Mouse (Mus musculus) erythroblast, embryonic 14.5 days (primary cell): ENCODE results near the gene Akt1. TPM values are rescaled to one million over a fixed set of nuclear protein-coding genes. Genes with fewer than 3 reads are reported as not detected.
A peak's percentile ranks its signal among the peaks of the same experiment; 100 is the strongest.

Experiments
- H3K27me3 ChIP-seq: 2 replicates; pipeline ENCODE4 v1.6.1; 2012; ENCODE audit warnings: inconsistent platforms; ENCODE audit not compliant: control insufficient read depth
- H3K36me3 ChIP-seq: 2 replicates; pipeline ENCODE4 v1.6.1; 2012; ENCODE audit warnings: mild to moderate bottlenecking, inconsistent platforms; ENCODE audit not compliant: control insufficient read depth
- H3K4me1 ChIP-seq: 2 replicates; pipeline ENCODE4 v1.6.1; 2012; ENCODE audit warnings: inconsistent platforms; ENCODE audit not compliant: control insufficient read depth
- H3K4me3 ChIP-seq: replicated peaks from 2 replicates; pipeline ENCODE3; 2012; ENCODE audit warnings: moderate library complexity, mild to moderate bottlenecking, inconsistent platforms
- H3K9me3 ChIP-seq: 2 replicates; pipeline ENCODE4 v1.6.1; 2012; ENCODE audit warnings: low read length, inconsistent platforms, mixed read lengths; ENCODE audit not compliant: control insufficient read depth
- GATA1 ChIP-seq: IDR thresholded peaks from 2 replicates; pipeline ENCODE4 v1.6.1; 2012; ENCODE audit warnings: low read length, inconsistent platforms, mixed read lengths
- TAL1 ChIP-seq: IDR thresholded peaks from 3 replicates; pipeline ENCODE4 v1.6.1; 2012; ENCODE audit warnings: low read length, inconsistent platforms, mixed read lengths
- polyA plus RNA-seq: library from polyadenylated mRNA; stranded (reverse); fragments of >175 nt; gene quantifications from 2 replicates; pipeline ENCODE4 v1.2.3, GENCODE M21; 2012

The Akt1 gene
- polyA plus RNA-seq, 1 experiment, result 15.2 TPM

DNA sequence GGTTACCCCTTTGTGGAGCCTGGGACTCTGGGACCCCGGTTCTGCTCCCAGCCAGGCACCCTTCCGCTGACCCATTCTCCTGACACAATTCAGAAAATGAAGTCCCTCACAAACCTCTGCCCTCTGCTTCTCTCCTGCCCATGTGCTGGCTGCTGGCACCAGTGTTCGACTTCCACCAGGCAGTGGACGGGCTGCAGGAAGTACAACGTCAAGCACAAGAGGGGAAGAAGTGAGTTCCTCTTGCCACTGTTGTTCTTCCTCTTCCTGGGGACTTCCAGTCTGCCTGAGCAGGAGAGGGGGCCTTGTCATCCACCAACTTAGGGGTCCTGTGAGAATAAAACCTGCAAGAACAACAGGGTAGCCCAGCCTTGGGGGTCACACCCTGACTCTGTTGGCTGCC, 41.8 kb downstream of the Akt1 start:
- Histone ChIP-seq H3K36me3 (no peaks in the 10 kb centered on the region), H3K4me1 (peaks cover 9% of the 10 kb centered on the region), H3K9me3 (no peaks in the 10 kb centered on the region), H3K27me3 (no peaks in the 10 kb centered on the region), H3K4me3 (no peak overlapping the region)
- TF ChIP-seq TAL1, result no peak

GRCm38 (mm10) chr12:112632084-112632777, 42.5 kb downstream of the Akt1 start:
- no peak overlapping the region for H3K4me3 ChIP-seq
- no peaks in the 10 kb centered on the region for H3K9me3 ChIP-seq
- peaks cover 9% of the 10 kb centered on the region for H3K4me1 ChIP-seq
- TF ChIP-seq GATA1 (no peak), TAL1 (no peak)
- no peaks in the 10 kb centered on the region for H3K27me3 ChIP-seq
- H3K36me3 ChIP-seq, result no peaks in the 10 kb centered on the region

- TF ChIP-seq GATA1 (no peak), TAL1 (no peak)
- H3K4me1 ChIP-seq, result peaks cover 11% of the 10 kb centered on the region
- H3K9me3 ChIP-seq, result no peaks in the 10 kb centered on the region
- no peaks in the 10 kb centered on the region for H3K36me3 ChIP-seq
- no peaks in the 10 kb centered on the region for H3K27me3 ChIP-seq
- no peak overlapping the region for H3K4me3 ChIP-seq
Observed at GRCm38 (mm10) chr12:112631472-112631871, 43.2 kb downstream of the Akt1 start.

- no peaks in the 10 kb centered on the region for H3K27me3 ChIP-seq
- no peak overlapping the region for H3K4me3 ChIP-seq
- TF ChIP-seq TAL1 (no peak), GATA1 (no peak)
- H3K9me3 ChIP-seq, result no peaks in the 10 kb centered on the region
- peaks cover 11% of the 10 kb centered on the region for H3K4me1 ChIP-seq
- no peaks in the 10 kb centered on the region for H3K36me3 ChIP-seq
Observed at GRCm38 (mm10) chr12:112630796-112631195, 43.9 kb downstream of the Akt1 start.

- Histone ChIP-seq H3K4me3 (no peak overlapping the region), H3K9me3 (no peaks in the 10 kb centered on the region), H3K4me1 (peaks cover 11% of the 10 kb centered on the region), H3K36me3 (no peaks in the 10 kb centered on the region), H3K27me3 (no peaks in the 10 kb centered on the region)
- no peak for TF ChIP-seq TAL1
Observed at GRCm38 (mm10) chr12:112630029-112630428, 44.7 kb downstream of the Akt1 start.

GRCm38 (mm10) chr12:112628928-112629721, 45.6 kb downstream of the Akt1 start:
- no peaks in the 10 kb centered on the region for H3K9me3 ChIP-seq
- no peak for TF ChIP-seq TAL1
- TF ChIP-seq GATA1, result peak; percentile 25; the same call in 1 of the 2 replicates
- no peak overlapping the region for H3K4me3 ChIP-seq
- no peaks in the 10 kb centered on the region for H3K27me3 ChIP-seq
- no peaks in the 10 kb centered on the region for H3K36me3 ChIP-seq
- H3K4me1 ChIP-seq, result peaks cover 11% of the 10 kb centered on the region

DNA sequence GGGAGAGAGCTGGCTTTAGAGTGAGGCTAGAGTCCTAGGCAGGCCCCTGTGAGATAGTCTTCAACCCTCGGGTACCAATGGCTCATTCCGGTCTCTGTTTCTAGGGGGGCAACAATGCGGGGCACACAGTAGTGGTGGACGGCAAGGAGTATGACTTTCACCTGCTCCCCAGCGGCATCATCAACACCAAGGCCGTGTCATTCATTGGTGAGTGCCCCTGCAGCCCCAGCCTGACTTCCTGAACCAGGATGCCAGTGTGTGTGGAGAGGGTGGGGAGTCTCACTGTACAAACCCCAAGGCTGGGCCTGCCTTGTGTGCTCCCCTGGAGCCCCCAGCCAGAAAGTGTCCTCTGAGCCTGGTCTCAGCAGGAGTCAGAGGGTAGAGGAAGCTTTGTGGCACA, 46.5 kb downstream of the Akt1 start:
- TF ChIP-seq TAL1 (no peak), GATA1 (no peak)
- H3K36me3 ChIP-seq, result no peaks in the 10 kb centered on the region
- peaks cover 18% of the 10 kb centered on the region for H3K4me1 ChIP-seq
- H3K27me3 ChIP-seq, result no peaks in the 10 kb centered on the region
- no peaks in the 10 kb centered on the region for H3K9me3 ChIP-seq
- no peak overlapping the region for H3K4me3 ChIP-seq

- Histone ChIP-seq H3K27me3 (peaks cover 3% of the 10 kb centered on the region), H3K36me3 (no peaks in the 10 kb centered on the region), H3K4me1 (peaks cover 21% of the 10 kb centered on the region), H3K9me3 (no peaks in the 10 kb centered on the region), H3K4me3 (no peak overlapping the region)
- TF ChIP-seq GATA1 (no peak), TAL1 (no peak)
Observed at GRCm38 (mm10) chr12:112627097-112627881, 47.4 kb downstream of the Akt1 start.

- no peaks in the 10 kb centered on the region for H3K36me3 ChIP-seq
- H3K4me1 ChIP-seq, result peaks cover 21% of the 10 kb centered on the region
- no peaks in the 10 kb centered on the region for H3K9me3 ChIP-seq
- H3K27me3 ChIP-seq, result peaks cover 6% of the 10 kb centered on the region
- H3K4me3 ChIP-seq, result no peak overlapping the region
- no peak for TF ChIP-seq GATA1
- no peak for TF ChIP-seq TAL1
Observed at GRCm38 (mm10) chr12:112626455-112626854, 48.2 kb downstream of the Akt1 start.
